Mouse (Mus musculus): ENCODE data around the gene Abcc6. TPM values are rescaled to one million over a fixed set of nuclear protein-coding genes. Genes with fewer than 3 reads are reported as not detected.
"Not testable (repeated sequence)": the region's sequence is repeated elsewhere in the genome, so short reads cannot be mapped to it uniquely, and the experiment has no call there.

Gene Abcc6
- polyA plus RNA-seq, 1 experiment from 2014 or later: 0.43 TPM

GRCm38 (mm10) chr7:45971831-45972723 lies 58.0 kb downstream of the Abcc6 start:
- no peak for ATAC-seq (ENCODE audit: low FRiP score)
- Histone ChIP-seq H3K27ac (no peak overlapping the region), H3K9ac (no peak overlapping the region), H3K4me3 (replicated peaks; ENCODE audit: low read length) (no peak overlapping the region), H3K4me2 (replicated peaks) (no peak overlapping the region), H3K27me3 (ENCODE audit: control insufficient read depth, insufficient read depth, low read length) (no peaks in the 10 kb centered on the region), H3K4me1 (replicated peaks; ENCODE audit: control insufficient read depth, insufficient read depth, low read length) (no peaks in the 10 kb centered on the region), H3K36me3 (replicated peaks; ENCODE audit: control insufficient read depth, insufficient read depth) (no peaks in the 10 kb centered on the region), H3K9me3 (ENCODE audit: control insufficient read depth, low read length) (no peaks in the 10 kb centered on the region)
- no peak for DNase-seq (ENCODE audit: low spot score)
- WGBS: 82% methylated on average over 11 of the region's 11 CpGs

- no peak overlapping the region for H3K9ac ChIP-seq
- no peak overlapping the region for H3K27ac ChIP-seq
- no peaks in the 10 kb centered on the region for H3K9me3 ChIP-seq (ENCODE audit: control insufficient read depth, low read length)
- H3K4me2 ChIP-seq (replicated peaks): no peak overlapping the region
- DNase-seq (ENCODE audit: low spot score) (no peak), ATAC-seq (ENCODE audit: low FRiP score) (no peak)
- no peak overlapping the region for H3K4me3 ChIP-seq (replicated peaks; ENCODE audit: low read length)
- WGBS: 77% methylated on average over 4 of the region's 4 CpGs
- H3K4me1 ChIP-seq (replicated peaks; ENCODE audit: control insufficient read depth, insufficient read depth, low read length): no peaks in the 10 kb centered on the region
- no peaks in the 10 kb centered on the region for H3K27me3 ChIP-seq (ENCODE audit: control insufficient read depth, insufficient read depth, low read length)
- H3K36me3 ChIP-seq (replicated peaks; ENCODE audit: control insufficient read depth, insufficient read depth): no peaks in the 10 kb centered on the region
Observed at GRCm38 (mm10) chr7:45956611-45957010, 73.5 kb downstream of the Abcc6 start.

GRCm38 (mm10) chr7:45949061-45949460 lies 81.0 kb downstream of the Abcc6 start:
- H3K9ac ChIP-seq: no peak overlapping the region
- H3K36me3 ChIP-seq (replicated peaks; ENCODE audit: control insufficient read depth, insufficient read depth): no peaks in the 10 kb centered on the region
- no peaks in the 10 kb centered on the region for H3K4me1 ChIP-seq (replicated peaks; ENCODE audit: control insufficient read depth, insufficient read depth, low read length)
- DNase-seq (ENCODE audit: low spot score) (no peak), ATAC-seq (ENCODE audit: low FRiP score) (no peak)
- no peak overlapping the region for H3K4me3 ChIP-seq (replicated peaks; ENCODE audit: low read length)
- no peak overlapping the region for H3K27ac ChIP-seq
- 82% methylated on average over 4 of the region's 4 CpGs for WGBS
- H3K9me3 ChIP-seq (ENCODE audit: control insufficient read depth, low read length): no peaks in the 10 kb centered on the region
- no peaks in the 10 kb centered on the region for H3K27me3 ChIP-seq (ENCODE audit: control insufficient read depth, insufficient read depth, low read length)
- no peak overlapping the region for H3K4me2 ChIP-seq (replicated peaks)

GRCm38 (mm10) chr7:45943280-45943679 lies 86.8 kb downstream of the Abcc6 start:
- H3K4me1 ChIP-seq (replicated peaks; ENCODE audit: control insufficient read depth, insufficient read depth, low read length); H3K27me3 ChIP-seq (ENCODE audit: control insufficient read depth, insufficient read depth, low read length); H3K27ac ChIP-seq; H3K4me3 ChIP-seq (replicated peaks; ENCODE audit: low read length); H3K9ac ChIP-seq; H3K36me3 ChIP-seq (replicated peaks; ENCODE audit: control insufficient read depth, insufficient read depth); ATAC-seq (ENCODE audit: low FRiP score); H3K4me2 ChIP-seq (replicated peaks); H3K9me3 ChIP-seq (ENCODE audit: control insufficient read depth, low read length); DNase-seq (ENCODE audit: low spot score): not testable (repeated sequence)
- WGBS: 75% methylated on average over 1 of the region's 1 CpGs

GRCm38 (mm10) chr7:45941986-45942385 lies 88.1 kb downstream of the Abcc6 start:
- ATAC-seq (ENCODE audit: low FRiP score) (no peak), DNase-seq (ENCODE audit: low spot score) (no peak)
- Histone ChIP-seq H3K4me3 (replicated peaks; ENCODE audit: low read length) (no peak overlapping the region), H3K4me1 (replicated peaks; ENCODE audit: control insufficient read depth, insufficient read depth, low read length) (no peaks in the 10 kb centered on the region), H3K4me2 (replicated peaks) (no peak overlapping the region), H3K9ac (no peak overlapping the region), H3K27me3 (ENCODE audit: control insufficient read depth, insufficient read depth, low read length) (no peaks in the 10 kb centered on the region), H3K27ac (no peak overlapping the region), H3K9me3 (ENCODE audit: control insufficient read depth, low read length) (no peaks in the 10 kb centered on the region), H3K36me3 (replicated peaks; ENCODE audit: control insufficient read depth, insufficient read depth) (no peaks in the 10 kb centered on the region)
- 84% methylated on average over 9 of the region's 9 CpGs for WGBS

- Histone ChIP-seq H3K36me3 (replicated peaks; ENCODE audit: control insufficient read depth, insufficient read depth) (no peaks in the 10 kb centered on the region), H3K4me1 (replicated peaks; ENCODE audit: control insufficient read depth, insufficient read depth, low read length) (no peaks in the 10 kb centered on the region), H3K9me3 (ENCODE audit: control insufficient read depth, low read length) (no peaks in the 10 kb centered on the region), H3K27ac (no peak overlapping the region), H3K4me2 (replicated peaks) (no peak overlapping the region), H3K27me3 (ENCODE audit: control insufficient read depth, insufficient read depth, low read length) (no peaks in the 10 kb centered on the region), H3K9ac (no peak overlapping the region), H3K4me3 (replicated peaks; ENCODE audit: low read length) (no peak overlapping the region)
- ATAC-seq (ENCODE audit: low FRiP score) (no peak), DNase-seq (ENCODE audit: low spot score) (no peak)
- 45% methylated on average over 2 of the region's 2 CpGs for WGBS
Observed at GRCm38 (mm10) chr7:45939836-45940235, 90.3 kb downstream of the Abcc6 start.

GRCm38 (mm10) chr7:45935114-45935513 lies 95.0 kb downstream of the Abcc6 start:
- Histone ChIP-seq H3K27me3 (ENCODE audit: control insufficient read depth, insufficient read depth, low read length) (no peaks in the 10 kb centered on the region), H3K9me3 (ENCODE audit: control insufficient read depth, low read length) (no peaks in the 10 kb centered on the region), H3K36me3 (replicated peaks; ENCODE audit: control insufficient read depth, insufficient read depth) (no peaks in the 10 kb centered on the region), H3K27ac (no peak overlapping the region), H3K9ac (no peak overlapping the region), H3K4me1 (replicated peaks; ENCODE audit: control insufficient read depth, insufficient read depth, low read length) (no peaks in the 10 kb centered on the region), H3K4me2 (replicated peaks) (no peak overlapping the region), H3K4me3 (replicated peaks; ENCODE audit: low read length) (no peak overlapping the region)
- ATAC-seq (ENCODE audit: low FRiP score): no peak
- peak; percentile 73 for DNase-seq (ENCODE audit: low spot score)
- WGBS: 30% methylated on average over 7 of the region's 7 CpGs

- H3K4me3 ChIP-seq (replicated peaks; ENCODE audit: low read length); H3K27me3 ChIP-seq (ENCODE audit: control insufficient read depth, insufficient read depth, low read length); H3K4me1 ChIP-seq (replicated peaks; ENCODE audit: control insufficient read depth, insufficient read depth, low read length); ATAC-seq (ENCODE audit: low FRiP score); H3K9me3 ChIP-seq (ENCODE audit: control insufficient read depth, low read length); H3K4me2 ChIP-seq (replicated peaks); H3K27ac ChIP-seq; H3K9ac ChIP-seq; DNase-seq (ENCODE audit: low spot score); H3K36me3 ChIP-seq (replicated peaks; ENCODE audit: control insufficient read depth, insufficient read depth): not testable (repeated sequence)
- 90% methylated on average over 12 of the region's 12 CpGs for WGBS
Observed at GRCm38 (mm10) chr7:45933766-45934165, 96.3 kb downstream of the Abcc6 start.

GRCm38 (mm10) chr7:45929688-45930087 lies 100.4 kb downstream of the Abcc6 start:
- H3K9ac ChIP-seq: no peak overlapping the region
- H3K36me3 ChIP-seq (replicated peaks; ENCODE audit: control insufficient read depth, insufficient read depth): no peaks in the 10 kb centered on the region
- peaks cover 15% of the 10 kb centered on the region for H3K27me3 ChIP-seq (ENCODE audit: control insufficient read depth, insufficient read depth, low read length)
- ATAC-seq (ENCODE audit: low FRiP score): no peak
- no peak overlapping the region for H3K4me2 ChIP-seq (replicated peaks)
- no peak for DNase-seq (ENCODE audit: low spot score)
- no peaks in the 10 kb centered on the region for H3K4me1 ChIP-seq (replicated peaks; ENCODE audit: control insufficient read depth, insufficient read depth, low read length)
- H3K27ac ChIP-seq: no peak overlapping the region
- H3K4me3 ChIP-seq (replicated peaks; ENCODE audit: low read length): no peak overlapping the region
- H3K9me3 ChIP-seq (ENCODE audit: control insufficient read depth, low read length): no peaks in the 10 kb centered on the region
- WGBS: 87% methylated on average over 1 of the region's 1 CpGs
